Mouse (Mus musculus): ENCODE results near the gene Hist1h4j. TPM values are rescaled to one million over a fixed set of nuclear protein-coding genes. Genes with fewer than 3 reads are reported as not detected.
"Not testable (repeated sequence)": the region's sequence is repeated elsewhere in the genome, so short reads cannot be mapped to it uniquely, and the experiment has no call there.

The Hist1h4j gene
- 469 and 581 TPM in 2 replicates for total RNA-seq (2017)

DNA sequence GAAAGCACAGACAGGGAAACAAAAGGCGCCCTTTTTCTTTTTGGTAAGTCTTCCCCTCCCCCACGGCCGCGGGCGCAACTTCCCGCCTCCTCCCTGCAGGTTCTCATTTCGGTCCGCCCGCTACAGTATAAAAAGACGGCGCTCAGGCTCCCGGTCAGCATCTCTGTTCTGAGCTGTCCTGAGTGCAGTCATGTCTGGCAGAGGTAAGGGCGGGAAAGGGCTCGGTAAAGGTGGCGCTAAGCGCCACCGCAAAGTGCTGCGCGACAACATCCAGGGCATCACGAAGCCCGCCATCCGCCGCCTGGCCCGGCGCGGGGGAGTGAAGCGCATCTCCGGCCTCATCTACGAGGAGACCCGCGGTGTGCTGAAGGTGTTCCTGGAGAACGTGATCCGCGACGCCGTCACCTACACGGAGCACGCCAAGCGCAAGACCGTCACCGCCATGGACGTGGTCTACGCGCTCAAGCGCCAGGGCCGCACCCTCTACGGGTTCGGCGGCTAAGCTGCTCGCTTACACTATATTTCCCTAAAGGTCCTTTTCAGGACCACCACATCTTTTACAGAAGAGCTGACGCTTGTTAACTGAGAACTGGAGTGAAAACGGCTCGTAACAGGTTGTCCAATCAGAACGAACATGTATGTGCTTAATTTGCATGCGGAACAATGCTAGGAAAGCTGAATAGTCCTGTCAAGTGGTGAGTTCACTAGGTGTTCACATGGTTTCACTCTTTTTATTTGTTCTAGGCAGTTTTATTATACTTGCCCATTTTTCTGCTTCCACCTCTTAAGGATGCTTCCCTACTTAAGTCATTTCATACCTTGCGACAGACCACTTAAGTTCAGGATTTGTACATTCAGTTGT lies at the start of gene Hist1h4j:
TSS of gene Hist1h4j (plus strand) at position 159 of the 862 bp plus-strand sequence.
- peak; percentile 81 for ATAC-seq (replicated peaks; ENCODE audit: low read depth, poor library complexity, severe bottlenecking)

DNA sequence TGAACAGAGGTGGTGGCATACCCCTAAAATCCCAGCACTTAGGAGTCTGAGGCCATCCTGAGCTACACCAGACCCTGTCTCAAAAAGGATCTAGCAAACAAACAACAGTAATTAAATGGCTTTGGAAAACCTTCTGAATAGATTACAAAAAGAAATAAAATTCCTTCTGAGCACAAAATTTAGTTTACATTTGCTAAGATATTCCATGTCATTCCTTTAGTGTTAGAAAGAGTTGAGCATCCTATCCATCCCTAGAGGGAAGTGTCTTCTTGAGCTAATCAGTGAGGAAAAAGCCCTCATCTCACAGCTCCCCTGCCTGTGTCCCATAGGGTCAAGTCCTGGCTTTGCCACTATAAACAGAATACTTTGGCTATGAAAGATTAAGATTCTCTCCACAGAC lies 37.1 kb upstream of the Hist1h4j start, which contains the start of gene Olfr1359:
TSS of gene Olfr1359 (plus strand) at position 301 of the 400 bp plus-strand sequence.
- no peak for ATAC-seq (replicated peaks; ENCODE audit: low read depth, poor library complexity, severe bottlenecking)

DNA sequence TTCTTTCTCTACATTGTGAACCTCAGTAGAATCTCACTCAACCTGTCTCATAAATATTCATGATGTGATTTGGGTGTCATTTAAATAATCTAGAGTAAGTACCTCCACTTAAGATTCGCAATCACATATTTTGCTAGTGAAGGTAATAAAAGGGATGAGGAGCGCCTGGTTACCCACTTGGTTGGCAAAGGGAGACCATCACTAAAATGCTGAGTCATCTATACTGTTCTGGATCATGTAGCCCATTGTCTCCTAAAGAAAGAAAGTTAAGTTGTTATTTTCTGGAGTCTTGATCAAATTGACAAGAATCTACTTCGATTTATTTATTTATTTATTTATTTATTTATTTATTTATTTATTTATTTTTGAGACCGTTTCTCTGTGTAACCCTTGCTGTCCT lies 28.2 kb upstream of the Hist1h4j start:
- ATAC-seq (replicated peaks; ENCODE audit: low read depth, poor library complexity, severe bottlenecking), result no peak

DNA sequence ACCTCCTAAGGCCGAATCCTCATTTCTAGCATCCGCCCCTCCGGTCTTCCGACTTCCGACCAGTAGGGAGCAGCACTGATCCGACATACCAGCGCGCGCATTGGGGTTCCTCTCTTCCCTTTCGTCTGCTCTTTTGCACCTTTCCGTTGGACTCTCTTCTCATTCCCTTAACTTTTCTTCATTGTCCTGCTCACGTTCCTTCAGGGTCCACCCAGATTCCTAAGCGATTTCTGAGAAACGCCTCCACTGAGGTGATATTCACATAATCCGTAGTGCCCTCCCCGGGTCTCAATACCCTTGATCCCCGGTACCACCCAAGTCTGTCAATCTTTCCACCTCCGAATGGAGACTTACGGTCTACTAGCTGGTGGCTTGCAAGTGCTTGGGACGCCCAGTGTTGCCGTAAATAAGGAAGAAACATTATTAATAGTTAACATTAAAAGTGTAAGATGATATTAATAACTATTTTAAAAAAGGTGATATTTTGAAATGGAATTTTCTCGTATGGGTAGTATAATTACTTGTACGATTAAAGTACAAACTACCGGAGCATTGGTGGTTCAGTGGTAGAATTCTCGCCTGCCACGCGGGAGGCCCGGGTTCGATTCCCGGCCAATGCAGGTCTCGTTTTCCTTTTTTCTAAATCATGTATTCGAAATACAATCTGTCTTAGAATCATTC lies 24.7 kb upstream of the Hist1h4j start:
- peak; percentile 85 for ATAC-seq (replicated peaks; ENCODE audit: low read depth, poor library complexity, severe bottlenecking)

DNA sequence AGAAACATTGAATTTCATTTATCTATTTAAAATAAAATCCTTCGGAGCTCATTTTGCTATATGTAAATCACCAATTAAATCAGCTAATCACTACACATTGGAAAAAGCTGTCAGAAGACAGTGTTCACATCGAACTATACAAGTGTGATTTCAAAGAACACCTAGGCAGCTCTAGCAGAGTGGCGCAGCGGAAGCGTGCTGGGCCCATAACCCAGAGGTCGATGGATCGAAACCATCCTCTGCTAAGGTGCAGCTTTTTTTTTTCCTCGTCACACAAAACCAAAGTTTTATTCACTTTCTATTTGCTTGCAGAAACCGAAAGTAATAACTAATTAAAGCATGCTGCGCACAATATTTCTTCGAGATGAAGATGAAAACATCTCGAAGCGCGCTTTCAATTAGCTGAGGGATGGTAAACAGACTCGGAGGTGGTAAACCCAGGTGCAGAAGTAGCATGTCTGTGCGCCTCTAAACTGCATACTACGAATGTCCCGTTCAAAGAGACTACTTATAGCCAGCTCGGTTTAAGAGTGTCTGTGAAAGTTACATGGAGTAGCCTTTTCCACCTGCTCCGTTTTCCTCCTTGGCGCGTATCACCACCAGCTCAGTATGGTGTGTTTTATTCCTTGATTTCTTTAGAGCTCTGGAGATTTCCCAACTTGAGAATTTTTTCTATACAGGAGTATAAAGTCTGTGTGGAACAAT lies 23.9 kb upstream of the Hist1h4j start:
- peak; percentile 17; the same call in 1 of the 2 replicates for ATAC-seq (replicated peaks; ENCODE audit: low read depth, poor library complexity, severe bottlenecking)

DNA sequence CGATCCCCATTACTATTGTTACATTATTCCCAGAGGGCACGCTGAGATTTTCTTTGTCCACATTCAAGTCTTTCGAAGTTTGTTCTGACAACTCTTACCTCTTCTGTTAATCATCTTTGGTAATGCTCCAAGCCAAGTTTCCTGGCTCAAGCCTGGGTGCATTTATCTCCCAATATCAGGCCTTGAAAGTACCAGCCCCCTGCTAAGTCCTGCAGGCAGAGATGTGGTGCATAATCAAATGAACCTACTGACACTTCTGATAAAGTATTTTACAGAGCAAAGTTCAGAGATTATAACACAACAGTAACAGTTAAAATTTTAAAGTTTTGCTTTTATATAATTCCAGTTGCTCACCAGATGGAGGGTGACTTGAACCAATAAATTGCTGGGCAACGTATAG lies 23.2 kb upstream of the Hist1h4j start:
- ATAC-seq (replicated peaks; ENCODE audit: low read depth, poor library complexity, severe bottlenecking), result no peak

DNA sequence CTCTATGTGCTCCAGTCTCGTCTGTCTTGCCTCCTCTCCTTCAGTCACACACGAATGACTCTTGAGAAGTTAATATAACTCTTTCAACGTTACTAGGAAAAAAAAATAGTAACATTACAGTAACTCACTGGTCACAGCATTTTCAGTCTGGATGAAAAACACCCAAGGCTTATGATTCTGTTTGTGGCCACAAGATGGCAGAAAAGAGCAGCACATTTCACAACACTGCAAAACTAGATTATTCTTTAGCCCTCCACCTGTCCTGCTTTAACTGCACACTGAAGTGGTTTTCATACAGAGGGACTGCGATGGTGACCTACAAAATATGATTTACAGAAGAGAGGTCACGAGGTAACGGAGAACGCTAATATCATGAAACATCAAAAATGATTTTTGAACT lies 20.1 kb upstream of the Hist1h4j start:
- ATAC-seq (replicated peaks; ENCODE audit: low read depth, poor library complexity, severe bottlenecking), result peak; percentile 15

DNA sequence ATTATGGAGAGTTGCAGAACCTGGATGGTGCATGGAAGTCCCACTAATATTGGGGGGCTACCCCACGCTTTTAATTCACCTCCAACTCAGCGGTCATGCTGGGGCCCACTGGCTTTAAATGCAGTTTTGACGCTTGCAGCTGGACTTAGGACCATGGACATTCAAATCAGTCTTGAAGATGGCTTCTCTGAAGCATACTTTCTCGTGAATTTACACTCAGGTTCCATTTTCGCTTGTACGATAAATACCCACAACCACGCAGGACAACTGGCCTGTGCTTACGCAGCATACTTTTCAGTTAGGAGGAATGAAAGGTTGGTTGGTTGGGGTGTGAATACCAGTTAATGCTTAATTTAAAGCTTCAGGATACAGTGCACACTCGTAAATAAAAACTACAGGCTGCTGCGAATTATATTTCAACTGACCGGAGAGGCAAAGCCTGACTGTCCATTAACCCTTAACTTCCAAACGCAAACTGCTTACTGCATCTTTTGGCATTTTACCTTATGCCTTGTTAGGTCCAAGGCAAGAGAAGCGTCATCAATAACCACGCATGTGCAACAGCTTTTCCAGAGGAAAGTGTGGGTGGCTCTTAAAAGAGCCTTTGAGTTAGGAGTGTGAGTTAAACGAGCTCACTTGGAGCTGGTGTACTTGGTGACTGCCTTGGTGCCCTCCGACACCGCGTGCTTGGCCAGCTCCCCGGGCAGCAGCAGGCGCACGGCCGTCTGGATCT lies 19.6 kb upstream of the Hist1h4j start:
- ATAC-seq (replicated peaks; ENCODE audit: low read depth, poor library complexity, severe bottlenecking), result peak; percentile 11; the same call in 1 of the 2 replicates

GRCm38 (mm10) chr13:21715864-21716539 lies 18.9 kb upstream of the Hist1h4j start, which contains the start of the genes Hist1h2bl and Hist1h2ai:
Hist1h2bl (minus strand) TSS chr13:21716143.
Hist1h2ai (plus strand) TSS chr13:21716422.
- ATAC-seq (replicated peaks; ENCODE audit: low read depth, poor library complexity, severe bottlenecking), result peak; percentile 86

- ATAC-seq (replicated peaks; ENCODE audit: low read depth, poor library complexity, severe bottlenecking), result peak; percentile 28
Observed at GRCm38 (mm10) chr13:21716540-21717391, 18.1 kb upstream of the Hist1h4j start.

DNA sequence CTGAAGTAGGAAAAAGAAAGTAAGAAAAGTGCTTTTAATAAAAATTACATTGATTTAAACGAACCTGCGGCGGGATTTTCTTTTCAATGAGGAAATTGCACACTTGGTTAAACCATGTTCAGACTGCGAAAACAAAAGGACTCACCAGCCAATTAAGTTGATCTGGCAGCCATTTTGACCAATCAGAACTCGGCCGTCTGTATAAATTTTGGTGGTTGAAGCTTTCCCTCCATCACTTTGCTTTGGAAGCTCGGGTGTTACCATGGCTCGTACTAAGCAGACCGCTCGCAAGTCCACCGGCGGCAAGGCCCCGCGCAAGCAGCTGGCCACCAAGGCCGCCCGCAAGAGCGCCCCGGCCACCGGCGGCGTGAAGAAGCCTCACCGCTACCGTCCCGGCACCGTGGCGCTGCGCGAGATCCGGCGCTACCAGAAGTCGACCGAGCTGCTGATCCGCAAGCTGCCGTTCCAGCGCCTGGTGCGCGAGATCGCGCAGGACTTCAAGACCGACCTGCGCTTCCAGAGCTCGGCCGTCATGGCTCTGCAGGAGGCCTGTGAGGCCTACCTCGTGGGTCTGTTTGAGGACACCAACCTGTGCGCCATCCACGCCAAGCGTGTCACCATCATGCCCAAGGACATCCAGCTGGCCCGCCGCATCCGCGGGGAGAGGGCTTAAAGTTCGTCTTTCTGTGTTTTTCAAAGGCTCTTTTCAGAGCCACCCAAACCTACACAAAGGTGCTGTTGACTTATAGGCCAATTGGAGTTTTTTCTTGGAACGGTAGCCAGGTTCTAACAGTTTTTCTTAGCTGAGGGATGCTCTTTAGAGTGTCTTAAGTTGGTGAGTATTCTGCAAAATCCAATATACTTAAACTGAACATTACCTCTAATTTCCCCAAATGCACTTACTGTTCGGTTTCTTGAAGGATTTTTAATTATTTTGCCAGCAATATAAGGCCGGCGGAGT lies 17.2 kb upstream of the Hist1h4j start, which contains the start of gene Hist1h3h:
TSS of gene Hist1h3h (plus strand) at position 263 of the 961 bp plus-strand sequence.
- ATAC-seq (replicated peaks; ENCODE audit: low read depth, poor library complexity, severe bottlenecking), result peak; percentile 36

GRCm38 (mm10) chr13:21718381-21719080 lies 16.3 kb upstream of the Hist1h4j start:
- ATAC-seq (replicated peaks; ENCODE audit: low read depth, poor library complexity, severe bottlenecking), result no peak

- ATAC-seq (replicated peaks; ENCODE audit: low read depth, poor library complexity, severe bottlenecking), result not testable (repeated sequence)
Observed at GRCm38 (mm10) chr13:21721107-21721756, 13.6 kb upstream of the Hist1h4j start.

GRCm38 (mm10) chr13:21721757-21722372 lies 13.0 kb upstream of the Hist1h4j start, which contains the start of gene Hist1h2bm:
Hist1h2bm (plus strand) TSS chr13:21722044.
- ATAC-seq (replicated peaks; ENCODE audit: low read depth, poor library complexity, severe bottlenecking), result peak; percentile 92

DNA sequence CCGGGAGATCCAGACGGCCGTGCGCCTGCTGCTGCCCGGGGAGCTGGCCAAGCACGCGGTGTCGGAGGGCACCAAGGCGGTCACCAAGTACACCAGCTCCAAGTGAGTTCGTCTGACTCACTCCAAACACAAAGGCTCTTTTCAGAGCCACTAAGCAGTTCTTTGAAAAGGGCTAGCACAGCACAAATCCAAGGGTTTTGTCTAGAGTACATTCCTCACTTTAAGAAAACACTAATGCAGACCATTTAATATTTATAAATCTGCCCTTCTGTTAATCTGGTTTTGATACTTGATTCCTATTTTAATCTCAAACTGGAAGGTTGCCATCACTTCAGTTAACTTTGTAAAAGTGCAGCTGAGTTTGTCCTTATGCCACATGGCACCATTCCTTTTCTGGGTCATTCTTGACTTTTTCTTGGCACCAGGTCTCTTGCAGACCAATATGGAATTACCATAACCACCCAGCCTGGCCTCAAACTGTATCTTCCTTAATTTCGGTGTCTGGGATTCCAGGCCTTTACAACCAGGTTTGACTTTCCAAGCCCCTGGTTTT lies 12.4 kb upstream of the Hist1h4j start:
- ATAC-seq (replicated peaks; ENCODE audit: low read depth, poor library complexity, severe bottlenecking), result no peak
